Mouse (Mus musculus) C2C12 (cell line): ENCODE measurements around the gene Gm5751. TPM values are rescaled to one million over a fixed set of nuclear protein-coding genes. Genes with fewer than 3 reads are reported as not detected.
A peak's percentile ranks its signal among the peaks of the same experiment; 100 is the strongest.

ENCODE experiments used
- H3K27me3 ChIP-seq: one replicate; pipeline ENCODE4 v1.6.1; 2011; ENCODE audit not compliant: control insufficient read depth, insufficient read depth, insufficient read length
- H3K36me3 ChIP-seq: one replicate; pipeline ENCODE4 v1.6.1; 2011; ENCODE audit not compliant: control insufficient read depth, insufficient read depth
- H3K4me3 ChIP-seq: one replicate; pipeline ENCODE4 v1.5.1; 2011; ENCODE audit warnings: mild to moderate bottlenecking, control low read depth; ENCODE audit not compliant: poor library complexity, insufficient read depth, severe bottlenecking
- H3K79me2 ChIP-seq: one replicate; pipeline ENCODE4 v1.6.1; 2011; ENCODE audit not compliant: control insufficient read depth, insufficient read depth
- H3K79me3 ChIP-seq: one replicate; pipeline ENCODE4 v1.6.1; 2011; ENCODE audit warnings: low read depth, control low read depth
- H3ac ChIP-seq: one replicate; pipeline ENCODE3; 2011; ENCODE audit warnings: low read depth; ENCODE audit not compliant: control insufficient read depth, insufficient read length
- CEBPB ChIP-seq: IDR thresholded peaks from one replicate; pipeline ENCODE4 v1.6.1; 2011; ENCODE audit warnings: low read depth, mild to moderate bottlenecking, control low read depth, moderate library complexity
- CTCF ChIP-seq: IDR thresholded peaks from one replicate; pipeline ENCODE4 v1.5.1; 2011; ENCODE audit not compliant: control insufficient read depth, insufficient read depth, insufficient read length
- FOSL1 ChIP-seq: IDR thresholded peaks from one replicate; pipeline ENCODE4 v1.8.0; 2011; ENCODE audit warnings: mild to moderate bottlenecking, low read length; ENCODE audit not compliant: poor library complexity, insufficient read depth, severe bottlenecking
- MAX ChIP-seq: IDR thresholded peaks from one replicate; pipeline ENCODE4 v1.6.1; 2011; ENCODE audit warnings: mild to moderate bottlenecking, control low read depth
- MYOD1 ChIP-seq: IDR thresholded peaks from one replicate; pipeline ENCODE4 v1.6.1; 2011; ENCODE audit warnings: low read depth; ENCODE audit not compliant: control insufficient read depth, insufficient read length
- MYOG ChIP-seq: IDR thresholded peaks from one replicate; pipeline ENCODE4 v1.6.1; 2011; ENCODE audit not compliant: control insufficient read depth, insufficient read length; ENCODE audit errors: extremely low read depth
- USF1 ChIP-seq: IDR thresholded peaks from one replicate; pipeline ENCODE4 v1.6.1; 2011; ENCODE audit warnings: low read depth, mild to moderate bottlenecking, control low read depth, moderate library complexity
- polyA plus RNA-seq: library from polyadenylated mRNA; unstranded; fragments of >200 nt; fragmentation: generic; extraction: Trizol; gene quantifications from one replicate; pipeline ENCODE4 v1.2.1, GENCODE M21; 2012; ENCODE audit warnings: missing spikeins

The Gm5751 gene
- polyA plus RNA-seq, 1 experiment = not detected

DNA sequence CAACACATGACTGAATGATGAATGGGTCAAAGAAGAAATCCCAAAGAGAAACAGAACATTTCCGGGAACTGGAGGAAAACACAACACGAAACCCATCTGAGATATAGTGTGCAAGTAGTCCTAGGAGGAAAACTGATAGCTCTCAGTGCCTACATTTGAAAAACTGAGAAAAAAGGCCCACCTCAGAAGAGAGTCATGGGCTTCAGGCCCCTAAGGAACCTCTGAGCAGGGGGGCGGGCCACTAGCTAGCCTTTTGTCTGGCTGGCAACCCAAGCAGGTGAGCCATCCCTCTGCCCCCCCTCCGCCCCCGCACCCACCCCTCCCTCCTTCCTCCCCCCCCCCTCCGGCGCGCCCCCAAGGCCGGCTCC is 17.9 kb downstream of the Gm5751 start:
- TF ChIP-seq CTCF = no peak
- TF ChIP-seq FOSL1 = no peak
- no peak for TF ChIP-seq MAX
- TF ChIP-seq USF1 = no peak
- TF ChIP-seq MYOD1 = no peak
- no peak for TF ChIP-seq CEBPB
- TF ChIP-seq MYOG = no peak
- Histone ChIP-seq H3K27me3 (no peaks in the 10 kb centered on the region), H3K4me3 (no peak overlapping the region), H3K79me3 (no peaks in the 10 kb centered on the region), H3ac (no peak overlapping the region), H3K79me2 (no peaks in the 10 kb centered on the region), H3K36me3 (no peaks in the 10 kb centered on the region)

- peak within 1 kb of the TSS; percentile 31 for H3K4me3 ChIP-seq
- no peaks in the 10 kb centered on the region for H3K79me3 ChIP-seq
- H3ac ChIP-seq = peak within 1 kb of the TSS; percentile 71
- no peak for TF ChIP-seq MYOG
- TF ChIP-seq CEBPB = no peak
- TF ChIP-seq FOSL1 = no peak
- TF ChIP-seq MAX = no peak
- no peak for TF ChIP-seq USF1
- no peak for TF ChIP-seq CTCF
- TF ChIP-seq MYOD1 = no peak
- H3K27me3 ChIP-seq = no peaks in the 10 kb centered on the region
- H3K36me3 ChIP-seq = no peaks in the 10 kb centered on the region
- no peaks in the 10 kb centered on the region for H3K79me2 ChIP-seq
Measured at GRCm38 (mm10) chrX:8892343-8893155, 18.5 kb downstream of the Gm5751 start, which contains the start of gene B630019K06Rik. TSS of gene B630019K06Rik (plus strand) at chrX:8892382.

DNA sequence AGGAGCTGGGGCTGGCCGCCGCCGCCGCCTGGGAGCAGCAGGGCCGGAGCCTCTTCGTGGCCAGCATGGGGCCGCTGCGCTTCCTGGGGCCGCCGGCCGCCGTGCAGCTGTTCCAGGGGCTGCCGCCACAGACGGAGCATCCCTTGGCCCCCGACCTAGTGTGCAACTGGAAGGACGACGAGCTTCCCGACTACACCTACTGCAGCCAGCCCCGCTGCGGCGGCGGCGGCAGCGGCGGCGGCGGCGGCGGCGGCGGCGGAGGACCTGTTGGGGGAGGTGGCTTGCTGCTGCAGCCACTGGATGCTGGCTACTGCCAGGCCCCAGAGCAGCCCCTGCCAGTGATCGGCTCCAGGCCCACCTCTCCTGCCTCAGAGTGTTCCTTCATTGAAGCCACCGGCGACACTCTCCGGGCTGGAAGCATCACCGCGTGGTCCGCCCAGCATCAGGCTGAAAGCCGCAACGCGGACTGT is 19.2 kb downstream of the Gm5751 start:
- H3K79me3 ChIP-seq = no peaks in the 10 kb centered on the region
- no peaks in the 10 kb centered on the region for H3K79me2 ChIP-seq
- TF ChIP-seq CTCF (no peak), MYOG (no peak), MYOD1 (no peak), USF1 (no peak), FOSL1 (no peak), CEBPB (no peak), MAX (no peak)
- H3K27me3 ChIP-seq = no peaks in the 10 kb centered on the region
- H3K4me3 ChIP-seq = peak overlapping the region; percentile 31
- H3K36me3 ChIP-seq = no peaks in the 10 kb centered on the region
- peak overlapping the region; percentile 59 for H3ac ChIP-seq

GRCm38 (mm10) chrX:8900823-8901222 is 26.8 kb downstream of the Gm5751 start:
- no peaks in the 10 kb centered on the region for H3K36me3 ChIP-seq
- H3K4me3 ChIP-seq = no peak overlapping the region
- no peaks in the 10 kb centered on the region for H3K79me2 ChIP-seq
- no peaks in the 10 kb centered on the region for H3K27me3 ChIP-seq
- no peaks in the 10 kb centered on the region for H3K79me3 ChIP-seq
- TF ChIP-seq USF1 (no peak), CTCF (no peak), MYOG (no peak), CEBPB (no peak), MAX (no peak), FOSL1 (no peak), MYOD1 (no peak)
- no peak overlapping the region for H3ac ChIP-seq

DNA sequence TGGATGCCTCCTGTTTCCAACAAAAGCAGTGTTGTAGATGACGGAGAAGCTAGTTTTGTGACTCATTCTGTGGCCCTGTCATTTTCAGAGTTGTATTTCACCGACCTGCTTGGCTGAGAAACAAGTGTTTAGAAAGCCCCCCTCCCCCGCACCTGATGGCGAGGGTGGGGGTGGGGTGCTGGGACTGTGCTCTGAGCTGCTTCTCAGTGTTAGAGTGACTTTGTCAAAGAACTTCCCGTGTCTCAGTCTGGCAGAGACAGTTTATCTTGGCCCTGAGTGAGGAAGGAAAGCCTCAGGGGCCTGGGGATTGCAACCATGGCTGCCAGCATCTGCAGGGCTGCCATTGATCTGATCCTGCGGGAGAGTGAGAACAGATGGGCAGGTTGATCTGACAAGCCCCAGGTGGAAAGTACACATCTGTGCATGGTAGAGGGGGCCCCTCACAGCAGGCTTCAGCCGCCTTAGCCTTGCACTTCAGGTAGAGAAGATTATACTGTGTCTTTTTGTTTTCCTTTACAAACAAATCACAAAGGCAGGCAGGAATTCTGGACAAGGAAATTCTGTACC is 27.9 kb downstream of the Gm5751 start:
- Histone ChIP-seq H3ac (no peak overlapping the region), H3K79me2 (no peaks in the 10 kb centered on the region), H3K4me3 (no peak overlapping the region), H3K79me3 (no peaks in the 10 kb centered on the region), H3K36me3 (no peaks in the 10 kb centered on the region), H3K27me3 (no peaks in the 10 kb centered on the region)
- TF ChIP-seq CEBPB = no peak
- TF ChIP-seq FOSL1 = no peak
- TF ChIP-seq MAX = no peak
- no peak for TF ChIP-seq USF1
- no peak for TF ChIP-seq MYOD1
- TF ChIP-seq MYOG = no peak
- TF ChIP-seq CTCF = no peak
